Mouse (Mus musculus) lung, postnatal 36 days (tissue): ENCODE results near the gene Fxr2.

Source experiments
- DNase-seq: peaks from one replicate; pipeline ENCODE4 v3.0.0; 2022; ENCODE audit warnings: mixed read lengths

The Fxr2 gene

GRCm38 (mm10) chr11:69632284-69633089 is at the start of gene Fxr2:
Fxr2 (plus strand) TSS chr11:69632990.
- peak; percentile 100 for DNase-seq

DNA sequence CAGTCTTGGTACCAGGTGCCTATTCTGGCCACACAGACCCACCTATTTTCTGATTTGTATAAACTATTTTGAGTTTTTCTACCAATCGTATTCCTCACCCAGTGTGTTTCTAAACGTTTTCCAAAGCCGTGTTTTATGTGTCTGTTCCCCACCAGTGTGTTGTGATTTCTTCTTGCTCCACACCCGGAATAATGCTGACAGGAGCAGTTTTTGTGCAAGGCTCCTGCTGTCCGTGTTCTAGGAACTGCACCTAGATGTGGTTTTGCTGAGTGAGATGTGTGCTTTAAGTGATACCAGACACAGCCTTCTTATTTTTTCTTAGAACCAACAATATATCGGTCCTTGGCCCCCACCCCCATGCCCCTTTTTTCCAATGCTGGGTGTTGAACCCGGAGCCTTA is 48.8 kb upstream of the Fxr2 start:
- DNase-seq, result no peak

GRCm38 (mm10) chr11:69584937-69585336 is 47.9 kb upstream of the Fxr2 start:
- DNase-seq, result no peak

GRCm38 (mm10) chr11:69585718-69586325 is 47.0 kb upstream of the Fxr2 start:
- peak; percentile 16 for DNase-seq

GRCm38 (mm10) chr11:69589207-69589834 is 43.5 kb upstream of the Fxr2 start:
- no peak for DNase-seq

GRCm38 (mm10) chr11:69590622-69591021 is 42.2 kb upstream of the Fxr2 start:
- no peak for DNase-seq

GRCm38 (mm10) chr11:69591424-69591823 is 41.4 kb upstream of the Fxr2 start:
- DNase-seq, result no peak

DNA sequence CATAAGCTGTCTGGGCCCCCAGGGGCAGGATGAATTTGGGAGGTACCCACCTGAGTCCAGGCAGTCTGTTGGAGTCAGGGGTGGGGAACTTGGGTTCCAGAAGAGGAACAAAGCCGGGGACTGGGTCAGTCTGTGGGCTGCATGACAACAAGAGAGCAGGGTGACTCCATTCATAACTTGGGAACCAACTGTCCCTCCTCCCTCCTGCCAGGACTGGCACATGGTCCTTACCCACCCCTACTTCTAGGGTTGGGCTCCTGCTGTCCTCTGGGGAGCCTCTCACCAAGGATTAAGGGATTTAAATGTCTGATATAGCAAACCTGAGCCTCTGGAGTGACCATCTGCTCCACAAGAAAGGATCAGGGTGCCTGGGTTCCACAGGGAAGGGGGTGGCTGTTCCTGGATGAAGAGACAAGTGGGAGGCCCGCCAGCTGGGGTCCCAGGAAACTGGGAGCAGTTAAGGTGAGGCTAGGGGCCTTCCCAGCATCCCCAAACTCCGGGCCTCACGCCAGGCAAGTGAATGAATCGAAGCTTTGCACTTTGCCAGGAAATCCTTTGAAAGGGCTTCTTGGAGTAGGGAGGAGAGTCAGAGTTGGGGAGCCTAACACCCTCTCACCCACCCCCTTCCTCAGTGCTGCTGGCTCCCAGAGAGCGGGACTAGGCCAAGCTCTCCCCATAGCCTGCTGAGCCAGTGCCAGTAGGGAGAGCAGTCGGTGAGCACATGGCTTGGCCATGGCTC is 40.7 kb upstream of the Fxr2 start:
- DNase-seq, result no peak

DNA sequence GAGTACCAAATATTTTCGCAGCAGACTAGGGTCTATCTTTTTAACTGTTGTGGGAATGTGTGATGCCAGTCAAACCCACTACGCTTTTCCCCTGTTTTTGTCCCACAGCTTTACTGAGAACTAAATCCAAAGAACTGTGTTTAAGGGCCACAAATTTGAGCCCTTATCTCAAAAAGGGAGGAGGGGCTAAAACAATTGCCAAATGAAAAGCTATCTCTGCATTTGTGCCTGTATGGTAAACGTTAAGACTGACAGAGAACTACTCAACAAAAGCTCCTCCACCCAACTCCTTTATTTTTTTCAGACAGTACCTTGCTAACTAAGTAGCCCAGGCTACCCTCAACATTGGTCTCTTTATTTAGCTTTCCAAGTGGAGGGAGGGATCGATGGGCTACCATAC is 40.0 kb upstream of the Fxr2 start:
- no peak for DNase-seq

DNA sequence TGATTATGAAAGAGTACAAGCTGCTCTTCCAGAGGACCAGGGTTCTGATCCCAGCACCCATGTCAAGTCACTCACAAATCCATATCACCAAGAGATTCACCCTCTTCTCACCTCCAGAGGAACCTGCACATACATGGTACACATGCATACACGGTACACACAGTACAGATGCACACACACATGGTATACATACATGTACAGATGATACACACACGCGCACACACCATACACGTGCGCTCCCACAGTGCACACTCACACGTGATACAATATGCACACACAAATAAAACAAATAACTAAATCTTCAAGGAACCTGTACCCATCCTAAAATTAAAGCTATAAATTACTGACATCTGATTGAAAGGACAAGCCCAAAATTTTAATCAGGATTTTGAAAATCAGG is 37.9 kb upstream of the Fxr2 start:
- DNase-seq, result no peak

GRCm38 (mm10) chr11:69599436-69599835 is 33.4 kb upstream of the Fxr2 start:
- no peak for DNase-seq

DNA sequence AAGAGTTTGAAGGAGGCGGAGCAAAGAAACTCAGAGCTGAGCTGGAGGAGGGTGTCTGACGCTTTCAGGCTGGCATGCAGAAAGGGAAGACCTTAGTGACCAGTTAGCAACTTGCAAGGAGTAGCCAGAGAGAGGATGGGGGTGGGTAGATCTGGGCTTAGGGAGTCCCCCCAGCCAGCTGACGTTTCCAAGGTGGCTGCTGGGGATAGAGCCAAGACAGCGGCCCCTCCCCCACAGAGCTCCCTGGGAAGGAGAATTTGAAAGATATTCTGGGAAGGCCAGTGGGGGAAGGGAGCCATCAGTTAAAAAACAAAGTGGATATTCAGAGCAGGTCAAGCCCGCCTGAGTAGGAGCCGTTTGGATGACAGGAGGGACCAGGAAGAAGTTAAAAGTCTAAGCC is 32.7 kb upstream of the Fxr2 start:
- DNase-seq, result peak; percentile 28

DNA sequence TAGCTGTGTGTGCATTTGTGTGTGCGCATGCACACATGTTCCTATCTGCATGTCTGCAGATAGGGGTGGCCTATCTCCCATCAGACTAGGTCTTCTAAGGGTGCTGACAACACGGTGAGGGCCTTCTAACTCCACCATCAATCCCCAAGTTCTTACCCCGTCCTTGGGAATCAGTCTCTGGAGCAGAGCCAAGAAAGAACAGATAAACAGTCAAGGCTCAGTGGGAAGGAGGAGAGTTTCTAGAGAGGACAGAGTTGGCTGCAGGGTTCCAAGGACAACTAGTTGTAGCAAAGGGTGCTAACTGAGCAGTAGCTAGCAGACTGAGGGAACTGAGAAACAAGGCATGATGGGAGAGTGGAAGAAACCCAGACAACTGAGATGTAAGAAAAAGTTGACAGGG is 31.0 kb upstream of the Fxr2 start:
- DNase-seq, result no peak

DNA sequence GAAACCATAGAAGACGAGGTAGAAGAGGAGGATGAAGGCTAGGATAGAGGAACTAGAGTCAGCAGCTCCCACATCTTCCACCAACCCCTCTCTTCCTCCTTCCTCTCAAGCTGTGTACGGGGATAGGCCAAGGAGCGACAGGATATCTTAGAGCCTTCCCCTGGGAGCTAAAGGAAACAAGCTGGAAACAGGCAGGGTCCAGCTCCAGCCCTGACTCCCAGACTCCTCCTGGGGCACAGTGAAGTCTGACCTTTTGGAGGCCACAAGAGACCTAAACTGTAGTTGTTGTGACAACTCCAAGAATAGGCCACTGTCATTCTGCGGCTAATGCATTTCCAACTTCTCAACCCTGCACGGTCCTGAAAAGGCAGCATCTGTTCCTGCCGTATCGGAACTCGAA is 29.3 kb upstream of the Fxr2 start:
- DNase-seq, result no peak

DNA sequence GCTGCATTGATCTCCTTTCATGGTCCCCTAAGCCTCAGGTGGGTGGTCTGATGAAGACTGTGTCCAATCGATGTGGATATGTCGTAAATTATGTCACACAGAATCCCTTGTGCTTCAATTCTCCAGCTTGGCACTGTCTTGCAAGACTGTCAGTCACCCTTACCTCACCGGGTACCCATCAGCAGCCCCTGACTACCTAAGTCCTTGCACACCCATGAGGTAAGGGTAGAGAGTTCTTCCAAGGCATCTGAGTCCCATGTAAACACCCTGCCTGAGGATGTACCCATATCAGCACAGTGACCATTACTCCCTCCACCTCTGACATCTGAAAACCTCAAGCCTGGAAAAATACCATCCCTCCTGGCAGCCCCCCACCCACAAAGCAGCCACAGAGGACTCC is 28.4 kb upstream of the Fxr2 start:
- no peak for DNase-seq

DNA sequence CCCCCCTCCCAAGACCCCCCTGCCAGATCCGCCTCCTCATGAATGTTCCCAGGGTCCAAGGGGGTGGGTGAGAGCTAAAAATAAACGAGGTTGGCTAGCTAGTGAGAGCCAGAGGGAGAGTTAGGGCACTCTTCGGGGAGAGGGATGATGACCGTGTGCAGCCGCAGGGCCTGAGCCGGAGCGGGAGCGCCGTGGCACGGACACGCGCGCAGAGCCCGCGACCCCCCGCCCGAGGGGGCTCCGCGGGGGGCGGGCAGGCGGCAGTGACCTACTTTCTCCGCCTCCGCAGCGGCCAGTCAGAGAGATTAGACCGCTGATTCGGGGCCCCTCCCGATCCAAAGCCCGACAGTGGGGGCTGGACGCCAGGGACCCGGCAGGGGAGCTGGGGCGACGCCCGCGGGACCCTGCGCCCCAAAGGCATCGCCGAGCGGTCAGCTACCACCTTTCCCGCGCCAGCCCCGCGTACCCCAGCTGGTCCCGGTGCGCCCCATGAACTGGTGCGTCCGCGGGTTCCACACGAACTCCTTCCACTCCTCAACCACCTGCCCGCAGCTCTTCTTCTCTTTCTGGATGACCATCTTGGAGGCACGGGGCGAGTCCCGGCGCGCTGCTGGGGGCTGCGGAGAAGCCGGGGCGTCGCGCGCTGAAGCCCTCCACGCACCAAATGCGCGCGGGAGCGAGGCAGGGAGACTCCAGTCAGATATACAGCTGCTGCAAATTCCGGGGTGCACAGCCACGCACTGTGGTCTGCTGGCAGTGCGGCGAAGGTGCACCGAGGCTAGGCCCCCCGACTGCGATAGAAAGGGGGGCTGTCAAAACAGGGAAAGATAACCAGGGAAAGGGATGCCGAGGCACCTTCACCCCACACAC is 27.8 kb upstream of the Fxr2 start:
- no peak for DNase-seq

DNA sequence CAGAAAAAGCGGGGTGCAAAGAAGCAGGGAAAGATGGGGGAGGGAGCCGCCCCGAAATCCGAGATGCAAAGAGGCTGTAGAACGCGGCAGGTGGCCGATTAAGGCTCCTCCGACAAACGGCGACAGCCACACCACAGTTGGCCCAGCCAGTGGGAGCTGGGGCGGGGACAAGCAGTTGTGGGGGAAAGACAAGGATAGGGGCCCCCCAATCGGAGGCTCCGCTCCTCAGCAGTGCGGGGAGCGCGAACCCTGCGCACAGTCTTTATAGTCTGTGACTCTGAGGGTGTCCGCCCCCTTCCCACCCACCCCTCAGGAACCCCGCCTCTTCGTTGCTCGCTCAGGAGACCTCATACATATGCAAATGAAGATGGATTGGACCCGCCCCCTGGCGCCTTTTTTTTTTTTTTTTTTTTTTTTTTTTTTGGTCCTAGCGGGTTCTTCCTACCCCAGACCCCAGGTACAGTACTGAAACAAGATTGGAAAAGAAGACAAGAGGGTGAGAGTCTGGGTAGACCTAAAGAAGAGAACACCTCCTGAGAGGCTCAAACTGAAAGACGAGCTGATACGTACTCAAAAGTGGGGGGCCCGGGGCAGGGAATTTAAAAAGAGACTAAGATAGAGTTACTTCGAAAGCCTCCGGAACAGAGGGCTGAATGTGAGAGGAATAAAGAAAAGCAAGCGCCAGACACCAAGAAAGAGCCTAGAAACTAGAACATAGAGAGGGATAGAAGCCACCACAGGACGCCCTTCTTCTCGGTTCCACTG is 26.9 kb upstream of the Fxr2 start, which contains the start of gene Atp1b2:
Gene Atp1b2 (minus strand): TSS at position 217 of the 765 bp plus-strand sequence.
- DNase-seq, result peak; percentile 57

GRCm38 (mm10) chr11:69606491-69606795 is 26.3 kb upstream of the Fxr2 start:
- no peak for DNase-seq

- DNase-seq, result no peak
These were observed 26.0 kb upstream of the Fxr2 start for GRCm38 (mm10) chr11:69606832-69607231.

DNA sequence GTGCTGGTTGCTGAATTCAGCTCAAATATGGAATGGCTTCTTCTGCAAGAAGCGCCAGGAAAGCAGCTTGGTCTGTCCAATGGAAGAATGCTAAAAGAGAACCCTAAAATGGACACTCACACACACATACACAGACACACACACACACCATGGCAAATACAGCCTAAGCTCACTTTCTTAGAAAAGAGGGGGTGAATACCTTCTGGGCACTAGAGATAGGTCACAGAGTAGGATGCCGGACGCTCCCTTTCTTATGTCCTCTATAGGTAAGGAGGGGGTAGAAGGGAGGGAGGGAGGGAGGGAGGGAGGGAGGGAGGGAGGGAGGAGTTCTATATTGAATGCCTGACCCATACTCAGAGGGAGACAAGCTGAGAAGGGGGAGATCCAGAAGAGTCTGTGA is 24.3 kb upstream of the Fxr2 start:
- DNase-seq, result no peak

- no peak for DNase-seq
These were observed 23.4 kb upstream of the Fxr2 start for GRCm38 (mm10) chr11:69609416-69609815.

DNA sequence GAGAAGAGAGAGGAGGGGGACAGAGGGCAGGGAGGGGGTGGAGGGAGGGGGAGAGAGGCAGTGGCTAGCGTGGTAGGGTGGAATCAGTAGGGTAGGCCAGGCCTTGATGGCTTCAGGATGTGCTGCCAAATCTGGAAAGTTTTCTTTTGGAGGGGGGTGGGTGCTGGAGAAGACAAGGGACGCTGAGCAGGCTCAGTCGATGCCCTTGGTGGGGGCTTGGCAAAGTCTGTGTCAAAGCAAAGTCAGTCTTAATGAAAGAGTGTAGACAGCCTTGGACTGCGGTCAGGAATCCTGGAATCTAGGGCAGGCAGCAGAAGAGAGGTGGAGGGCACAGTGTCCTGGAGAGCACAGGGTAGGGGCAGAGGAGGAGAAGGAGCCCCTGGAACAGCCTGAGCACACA is 21.9 kb upstream of the Fxr2 start:
- no peak for DNase-seq
